Mouse (Mus musculus) mammary gland, adult 2 months (tissue): Measurements from ENCODE around the gene Gm11099. TPM values are rescaled to one million over a fixed set of nuclear protein-coding genes. Genes with fewer than 3 reads are reported as not detected.

ENCODE experiments used
- polyA plus RNA-seq: library from polyadenylated mRNA; depleted of rRNA; stranded (reverse); fragments of >200 nt; gene quantifications from 2 replicates; pipeline ENCODE4 v1.2.3, GENCODE M21; 2012; ENCODE audit warnings: low replicate concordance; rRNA removed

Gene Gm11099
- not detected in 2 replicates for polyA plus RNA-seq

GRCm38 (mm10) chr2:58859134-58859533 lies at the start of gene Gm11099:
Gene Gm11099, plus strand, starts transcription at chr2:58859434.

